Mouse (Mus musculus) brain, embryonic 18.5 days (tissue): ENCODE measurements around the gene Ccdc71.

Experiments
- DNase-seq: peaks from one replicate; pipeline ENCODE4 v3.0.0-alpha.2; 2012; ENCODE audit warnings: low read depth, low spot score

Ccdc71 gene

GRCm38 (mm10) chr9:108460319-108461178 is at the start of gene Ccdc71:
Gene Ccdc71, plus strand, starts transcription at chr9:108460527.
- no peak for DNase-seq

GRCm38 (mm10) chr9:108411381-108411942 is 48.9 kb upstream of the Ccdc71 start:
- DNase-seq = no peak

GRCm38 (mm10) chr9:108412221-108412620 is 48.1 kb upstream of the Ccdc71 start:
- no peak for DNase-seq

- DNase-seq = no peak
Measured at GRCm38 (mm10) chr9:108428384-108428783, 31.9 kb upstream of the Ccdc71 start, which contains the start of gene Ccdc36. Gene Ccdc36, minus strand, starts transcription at chr9:108428484.

- no peak for DNase-seq
Measured at GRCm38 (mm10) chr9:108431431-108432067, 28.8 kb upstream of the Ccdc71 start.

- no peak for DNase-seq
Measured at GRCm38 (mm10) chr9:108436182-108436581, 24.1 kb upstream of the Ccdc71 start, which contains the start of gene BC048562. Gene BC048562, plus strand, starts transcription at chr9:108436482.

DNA sequence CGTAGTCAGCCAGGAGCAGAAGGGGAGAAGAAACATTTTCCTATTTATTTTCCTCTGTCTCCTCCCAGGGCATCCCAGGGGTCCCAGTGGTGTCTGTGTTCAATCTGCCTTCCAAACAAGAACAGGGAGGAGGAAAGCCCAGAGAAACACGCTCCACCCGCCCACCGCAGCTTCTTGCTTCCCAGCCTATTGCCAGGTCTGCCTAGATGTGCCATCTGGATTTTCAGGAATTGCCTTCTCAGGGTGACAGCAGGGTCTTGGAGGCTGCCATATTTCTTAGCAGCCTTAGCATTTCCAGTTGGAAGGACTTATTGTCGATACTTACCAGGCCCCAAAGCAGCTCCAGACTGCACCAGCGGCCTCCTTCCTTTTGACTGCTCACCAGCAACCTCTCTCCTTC is 21.2 kb upstream of the Ccdc71 start:
- no peak for DNase-seq

GRCm38 (mm10) chr9:108440485-108440884 is 19.8 kb upstream of the Ccdc71 start:
- DNase-seq = no peak

DNA sequence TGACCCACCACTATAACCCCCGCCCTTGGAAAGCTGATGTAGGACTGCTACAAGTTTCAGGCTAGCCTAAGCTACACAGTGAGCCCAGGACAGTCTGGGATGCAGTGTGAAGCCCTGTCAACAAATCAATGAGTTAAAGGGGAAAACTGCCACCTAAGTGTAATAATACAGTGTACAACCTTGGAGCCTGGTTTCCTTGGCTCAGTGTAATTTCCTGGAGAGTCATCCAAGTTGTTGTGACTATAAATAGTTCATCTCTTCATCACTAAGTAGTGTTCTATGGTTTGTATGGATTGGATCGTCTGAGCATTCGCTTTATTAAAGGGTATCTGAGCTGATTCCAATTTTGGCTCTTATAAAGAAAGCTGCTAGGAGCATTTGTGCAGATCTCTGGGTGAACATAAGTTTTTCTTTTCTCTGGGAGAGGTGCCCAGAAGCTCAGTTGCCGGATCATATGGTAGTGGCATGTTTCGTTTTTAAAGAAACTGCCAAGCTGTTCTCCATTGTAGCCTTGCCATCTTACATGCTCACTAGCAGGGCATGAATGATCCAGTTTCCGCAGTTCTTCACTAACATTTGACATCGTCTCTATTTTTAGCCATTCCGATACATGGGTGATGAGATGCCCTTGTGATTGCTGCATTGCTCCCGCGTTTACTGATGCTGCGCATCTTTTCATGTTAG is 18.9 kb upstream of the Ccdc71 start:
- DNase-seq = peak; percentile 74

DNA sequence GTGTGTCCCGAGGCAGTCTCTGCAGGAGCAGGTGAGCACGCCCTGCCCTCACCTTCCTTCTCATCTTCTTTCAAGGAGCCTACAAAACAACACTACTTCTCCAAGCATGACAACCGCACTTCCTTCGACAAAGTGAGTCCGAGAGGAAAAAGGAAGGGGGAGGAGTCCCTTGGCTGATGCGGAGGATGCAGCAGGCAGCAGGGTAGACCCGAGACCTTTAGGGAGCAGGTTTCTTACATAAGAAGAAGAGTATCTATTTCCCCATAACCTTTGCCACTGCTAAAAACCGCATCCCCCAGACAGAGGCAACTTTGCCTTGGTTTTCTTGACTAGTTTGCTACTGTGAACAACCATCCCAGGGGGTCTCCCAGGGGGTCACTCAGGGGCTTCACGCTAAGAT is 15.2 kb upstream of the Ccdc71 start:
- no peak for DNase-seq

GRCm38 (mm10) chr9:108449860-108450259 is 10.5 kb upstream of the Ccdc71 start:
- no peak for DNase-seq

GRCm38 (mm10) chr9:108450292-108451169 is 9.8 kb upstream of the Ccdc71 start:
- DNase-seq = no peak

GRCm38 (mm10) chr9:108451170-108451493 is 9.2 kb upstream of the Ccdc71 start:
- DNase-seq = no peak

DNA sequence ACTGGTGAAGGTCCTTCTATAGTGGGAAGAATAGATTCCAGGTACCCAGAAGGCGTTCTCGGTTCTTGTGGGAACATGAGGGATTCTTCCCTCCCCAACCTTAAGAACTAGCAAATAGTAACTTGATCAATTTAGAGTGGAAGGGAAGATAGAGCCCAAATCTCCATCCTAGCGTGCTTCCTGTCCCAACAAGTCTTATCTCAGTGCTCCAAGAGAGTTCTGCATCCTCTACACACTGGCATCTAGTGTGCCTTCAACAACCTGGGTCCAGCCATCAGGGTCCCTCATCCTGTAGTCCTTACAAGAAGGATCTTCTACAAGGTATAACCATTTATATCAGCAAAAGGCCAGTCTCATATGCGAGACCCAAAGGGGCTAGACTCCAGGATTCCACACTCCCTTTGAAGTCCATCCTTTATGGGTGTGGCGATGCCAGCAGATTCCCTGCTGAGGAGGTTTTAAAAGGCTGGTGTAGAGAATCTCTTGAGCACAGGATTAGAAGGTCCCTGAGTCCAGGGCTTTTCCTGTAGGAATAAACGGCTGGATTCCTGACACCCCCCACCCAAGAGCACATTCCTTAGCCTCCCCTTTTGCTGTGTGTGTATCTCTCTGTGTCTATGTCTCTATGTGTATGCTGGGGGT is 8.7 kb upstream of the Ccdc71 start:
- no peak for DNase-seq

DNA sequence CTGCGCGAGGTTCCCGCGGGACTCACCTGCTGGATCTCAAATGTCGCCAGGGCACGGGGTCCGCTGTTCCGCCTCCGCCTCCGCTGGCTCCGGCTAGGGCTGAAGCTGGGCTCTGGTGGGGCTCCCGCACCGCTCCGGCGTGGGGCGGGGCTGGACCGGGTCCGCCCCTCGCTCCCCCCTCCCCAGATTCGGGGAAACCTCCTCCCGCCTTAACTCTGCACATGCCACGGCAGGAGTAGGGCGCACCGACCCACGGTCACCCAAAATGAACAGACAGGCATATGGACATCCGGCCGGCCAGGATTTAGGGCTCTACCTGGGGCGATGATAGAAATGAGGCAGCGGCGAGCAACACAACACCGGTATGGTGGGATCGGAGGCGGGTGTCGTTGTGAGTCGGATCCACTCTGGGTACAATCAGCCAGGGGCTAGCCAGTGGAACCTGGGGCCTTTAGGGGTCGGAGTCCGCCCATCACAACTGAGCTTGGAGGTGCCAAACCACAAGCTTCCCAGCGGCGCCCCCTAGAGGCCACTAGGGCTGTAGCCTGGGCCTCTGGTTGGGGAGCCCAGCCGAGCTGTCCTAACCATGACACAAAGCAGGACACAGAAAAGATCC is 7.9 kb upstream of the Ccdc71 start:
- DNase-seq = no peak

DNA sequence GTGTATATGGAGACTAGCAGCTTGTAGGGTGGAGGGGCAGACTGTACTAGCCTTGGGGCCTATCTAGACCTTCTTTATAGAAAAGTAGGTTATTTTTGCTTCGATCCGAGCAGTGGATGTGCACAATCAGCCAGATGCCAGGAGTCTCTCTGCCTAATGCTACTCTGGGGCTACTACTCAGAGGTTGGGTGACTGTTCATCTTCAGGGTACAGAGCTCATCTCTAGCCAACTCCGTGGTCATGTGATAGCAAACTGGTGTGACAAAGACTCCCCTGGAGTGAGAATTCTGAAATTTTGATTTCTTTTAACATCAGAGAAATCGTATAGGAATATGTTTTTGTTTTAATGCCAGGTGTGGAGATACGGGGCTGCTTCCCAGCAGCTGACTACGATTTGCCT is 7.4 kb upstream of the Ccdc71 start:
- no peak for DNase-seq

DNA sequence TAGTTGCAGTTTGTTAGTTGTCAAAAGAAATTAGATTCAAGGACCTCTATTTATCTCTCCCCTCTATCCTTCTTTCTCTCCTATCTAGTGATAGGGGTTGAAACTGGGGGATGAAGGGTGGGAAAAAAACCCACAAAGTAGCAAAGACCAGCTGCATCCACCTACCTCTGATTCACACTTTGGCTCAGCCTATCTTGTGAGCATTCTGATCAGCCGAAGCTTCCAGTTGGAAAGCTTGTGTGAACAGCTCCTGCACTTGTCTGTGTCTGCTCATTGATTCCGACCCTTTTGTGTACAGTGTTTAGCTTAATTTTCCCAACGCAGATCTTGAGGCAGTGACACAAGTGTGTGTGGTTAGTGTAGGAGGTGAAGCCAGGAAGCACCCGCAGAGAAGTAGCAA is 6.9 kb upstream of the Ccdc71 start:
- no peak for DNase-seq

- no peak for DNase-seq
Measured at GRCm38 (mm10) chr9:108454429-108454828, 5.9 kb upstream of the Ccdc71 start.

DNA sequence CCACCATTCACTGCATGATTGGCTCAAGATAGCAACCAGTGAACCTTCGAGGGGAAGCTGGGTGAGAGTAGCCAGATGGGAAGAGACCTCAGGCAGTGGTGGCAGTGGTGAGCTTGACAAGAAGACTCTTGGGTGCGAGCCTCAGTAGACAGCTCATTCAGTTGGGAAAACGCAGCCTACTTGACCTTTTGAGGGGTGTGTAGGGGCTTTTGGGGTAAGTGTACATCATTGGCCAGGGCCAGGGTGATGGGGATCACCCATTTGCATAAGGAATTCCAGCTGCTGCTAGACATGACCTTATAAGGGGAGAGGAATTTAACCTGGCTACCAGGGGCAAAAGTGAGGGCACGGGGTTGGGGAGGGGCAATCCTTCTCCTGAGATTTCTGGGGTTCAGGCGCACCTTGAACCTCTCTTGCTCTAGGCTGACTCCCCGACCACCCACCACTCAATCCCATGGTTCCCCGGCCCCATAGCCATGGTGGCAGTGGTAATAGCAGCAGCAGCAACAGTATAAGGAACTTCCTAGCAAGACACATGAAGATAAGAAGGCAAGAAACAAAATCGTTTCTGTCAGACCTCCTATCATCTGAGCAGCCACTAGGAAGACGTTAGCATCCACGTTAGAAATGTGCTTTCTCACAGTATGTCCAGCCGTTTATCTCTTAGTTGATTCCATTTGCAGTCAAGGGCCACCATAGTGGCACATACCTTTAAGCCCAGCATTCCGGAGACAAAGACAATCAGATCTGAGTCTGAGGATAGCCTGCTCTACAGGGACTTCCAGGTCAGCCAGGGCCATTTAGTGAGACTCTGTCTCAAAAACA is 4.4 kb upstream of the Ccdc71 start:
- DNase-seq = no peak
